Mouse (Mus musculus) hindlimb bud, embryonic 11.5 days (tissue): Measurements from ENCODE around the gene Prr36.
A peak's percentile ranks its signal among the peaks of the same experiment; 100 is the strongest.

Experiments used
- DNase-seq: peaks from one replicate; pipeline ENCODE4 v3.0.0-alpha.2; 2012; ENCODE audit warnings: low read depth, low spot score; ENCODE audit errors: extremely low spot score

Prr36 gene

GRCm38 (mm10) chr8:4205246-4206123, 11.8 kb downstream of the Prr36 start:
- DNase-seq, result no peak

GRCm38 (mm10) chr8:4201321-4201720, 15.9 kb downstream of the Prr36 start:
- no peak for DNase-seq

GRCm38 (mm10) chr8:4193588-4193894, 23.7 kb downstream of the Prr36 start:
- no peak for DNase-seq

GRCm38 (mm10) chr8:4192807-4193587, 24.3 kb downstream of the Prr36 start:
- peak; percentile 33 for DNase-seq

- no peak for DNase-seq
Observed at GRCm38 (mm10) chr8:4192305-4192704, 25.0 kb downstream of the Prr36 start.

- DNase-seq, result no peak
Observed at GRCm38 (mm10) chr8:4189031-4189722, 28.1 kb downstream of the Prr36 start.

- DNase-seq, result no peak
Observed at GRCm38 (mm10) chr8:4188605-4189004, 28.7 kb downstream of the Prr36 start.

- no peak for DNase-seq
Observed at GRCm38 (mm10) chr8:4186151-4186550, 31.1 kb downstream of the Prr36 start.

GRCm38 (mm10) chr8:4183409-4183808, 33.9 kb downstream of the Prr36 start:
- no peak for DNase-seq

GRCm38 (mm10) chr8:4174018-4174417, 43.2 kb downstream of the Prr36 start:
- no peak for DNase-seq

- DNase-seq, result no peak
Observed at GRCm38 (mm10) chr8:4172486-4172885, 44.8 kb downstream of the Prr36 start.

GRCm38 (mm10) chr8:4167918-4168317, 49.3 kb downstream of the Prr36 start:
- DNase-seq, result no peak

GRCm38 (mm10) chr8:4166881-4167525, 50.3 kb downstream of the Prr36 start:
- DNase-seq, result no peak

- peak; percentile 99 for DNase-seq
Observed at GRCm38 (mm10) chr8:4165852-4166751, 51.2 kb downstream of the Prr36 start, which contains the start of gene Evi5l. TSS of gene Evi5l (plus strand) at chr8:4166567.

- DNase-seq, result no peak
Observed at GRCm38 (mm10) chr8:4165176-4165851, 51.9 kb downstream of the Prr36 start.

GRCm38 (mm10) chr8:4162786-4163185, 54.5 kb downstream of the Prr36 start:
- no peak for DNase-seq
